Mouse (Mus musculus) heart, embryonic 16.5 days (tissue): ENCODE measurements at regions not wholly inside any gene's neighbourhood (a gene's known extent, or its start where the extent isn't known, plus 50 kb on each side); places are given as distances from the start of the nearest gene placed in this dataset.
"Not testable (repeated sequence)": the region's sequence is repeated elsewhere in the genome, so short reads cannot be mapped to it uniquely, and the experiment has no call there.

Experiments used
- ATAC-seq: fragments of 200-750 bp; cut with Nextera tagmentation; replicated peaks from 2 replicates; pipeline ENCODE4 v1.8.0; 2017; ENCODE audit warnings: moderate number of reproducible peaks; ENCODE audit not compliant: insufficient read depth, low FRiP score; ENCODE audit errors: extremely low read depth
- H3K27ac ChIP-seq: fragments of 300-500 bp; sonication (generic); 2 replicates; pipeline ENCODE4 v1.5.1; 2014; ENCODE audit warnings: mild to moderate bottlenecking, low read length, control low read depth, moderate library complexity
- H3K27me3 ChIP-seq: fragments of 300-500 bp; sonication (generic); 2 replicates; pipeline ENCODE4 v1.6.1; 2014; ENCODE audit warnings: low read length, mixed read lengths; ENCODE audit not compliant: control insufficient read depth, insufficient read depth
- H3K36me3 ChIP-seq: fragments of 300-500 bp; sonication (generic); 2 replicates; pipeline ENCODE4 v1.6.1; 2014; ENCODE audit not compliant: control insufficient read depth, insufficient read depth
- H3K4me1 ChIP-seq: fragments of 300-500 bp; sonication (generic); 2 replicates; pipeline ENCODE4 v1.6.1; 2014; ENCODE audit warnings: low read length, mixed read lengths; ENCODE audit not compliant: control insufficient read depth, insufficient read depth
- H3K4me2 ChIP-seq: fragments of 300-500 bp; sonication (generic); 2 replicates; pipeline ENCODE4 v1.6.1; 2014; ENCODE audit warnings: low read depth, mild to moderate bottlenecking, control low read depth, low read length
- H3K4me3 ChIP-seq: fragments of 300-500 bp; sonication (generic); 2 replicates; pipeline ENCODE4 v1.5.1; 2014; ENCODE audit warnings: mild to moderate bottlenecking, control low read depth, low read length
- H3K9ac ChIP-seq: fragments of 300-500 bp; sonication (generic); 2 replicates; pipeline ENCODE4 v1.6.1; 2014; ENCODE audit warnings: low read length, control low read depth
- H3K9me3 ChIP-seq: fragments of 300-500 bp; sonication (generic); replicated peaks from 2 replicates; pipeline ENCODE4 v1.6.1; 2016; ENCODE audit warnings: low read length; ENCODE audit not compliant: control insufficient read depth
- WGBS: fragments of 180-500 bp; shearing (Covaris S2); extraction: QIAGEN DNeasy Blood & Tissue Kit; methylation state at CpG from one replicate; pipeline ENCODE4 v1.1.7; 2014; 5-methylcytosine and 5-hydroxymethylcytosine counted together

GRCm38 (mm10) chr11:8773862-8774261 lies 109.5 kb upstream of the Tns3 start:
- H3K27ac ChIP-seq = no peak overlapping the region
- H3K9ac ChIP-seq = no peak overlapping the region
- peaks cover 3% of the 10 kb centered on the region; the same call in 1 of the 2 replicates for H3K9me3 ChIP-seq
- H3K36me3 ChIP-seq = no peaks in the 10 kb centered on the region
- H3K4me3 ChIP-seq = no peak overlapping the region
- peaks cover 5% of the 10 kb centered on the region for H3K4me1 ChIP-seq
- H3K27me3 ChIP-seq = no peaks in the 10 kb centered on the region; the same call in 1 of the 2 replicates
- no peak overlapping the region for H3K4me2 ChIP-seq
- 68% methylated on average over 6 of the region's 6 CpGs for WGBS
- no peak for ATAC-seq

GRCm38 (mm10) chr11:8773260-8773659 lies 108.9 kb upstream of the Tns3 start:
- H3K9me3 ChIP-seq = peaks cover 3% of the 10 kb centered on the region; the same call in 1 of the 2 replicates
- no peak overlapping the region for H3K4me2 ChIP-seq
- no peak for ATAC-seq
- no peak overlapping the region for H3K27ac ChIP-seq
- no peaks in the 10 kb centered on the region for H3K36me3 ChIP-seq
- H3K27me3 ChIP-seq = no peaks in the 10 kb centered on the region; the same call in 1 of the 2 replicates
- WGBS = 71% methylated on average over 11 of the region's 11 CpGs
- H3K4me1 ChIP-seq = peaks cover 5% of the 10 kb centered on the region
- H3K9ac ChIP-seq = no peak overlapping the region
- no peak overlapping the region for H3K4me3 ChIP-seq

DNA sequence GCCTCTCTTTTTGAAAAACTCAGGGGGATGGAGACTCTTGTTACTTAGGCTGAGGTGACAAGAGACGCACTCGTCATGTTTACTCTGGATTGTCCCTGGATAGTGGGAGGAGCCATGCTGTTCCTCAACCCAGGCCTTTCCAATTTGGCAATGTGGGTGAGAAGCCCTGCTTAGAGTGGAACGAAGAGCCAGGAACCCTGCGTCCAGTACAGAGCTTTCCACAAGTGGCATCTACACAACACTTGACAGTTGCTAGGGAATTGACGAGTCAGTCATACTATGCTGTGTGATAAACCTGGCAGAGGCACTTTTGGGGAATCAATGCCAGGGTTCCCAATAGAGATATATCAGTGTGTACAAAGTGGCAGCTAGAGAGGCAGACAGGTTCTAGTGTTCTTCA lies 108.2 kb upstream of the Tns3 start:
- H3K4me3 ChIP-seq = no peak overlapping the region
- no peaks in the 10 kb centered on the region for H3K36me3 ChIP-seq
- peak overlapping the region; percentile 23 for H3K4me2 ChIP-seq
- WGBS = 34% methylated on average over 5 of the region's 5 CpGs
- no peak overlapping the region for H3K9ac ChIP-seq
- peaks cover 5% of the 10 kb centered on the region for H3K4me1 ChIP-seq
- H3K27ac ChIP-seq = no peak overlapping the region
- no peaks in the 10 kb centered on the region for H3K9me3 ChIP-seq
- H3K27me3 ChIP-seq = no peaks in the 10 kb centered on the region; the same call in 1 of the 2 replicates
- peak; percentile 69; the same call in 1 of the 2 replicates for ATAC-seq

- not testable (repeated sequence) for H3K9ac ChIP-seq, H3K36me3 ChIP-seq, H3K4me2 ChIP-seq, H3K4me3 ChIP-seq, ATAC-seq, H3K9me3 ChIP-seq, H3K27ac ChIP-seq, H3K27me3 ChIP-seq, H3K4me1 ChIP-seq
- WGBS = 71% methylated on average over 1 of the region's 1 CpGs
Measured at GRCm38 (mm10) chr11:8768706-8769105, 104.4 kb upstream of the Tns3 start.

GRCm38 (mm10) chr11:8765541-8765885 lies 101.2 kb upstream of the Tns3 start:
- H3K4me1 ChIP-seq = no peaks in the 10 kb centered on the region
- H3K9me3 ChIP-seq = no peaks in the 10 kb centered on the region
- H3K27ac ChIP-seq = no peak overlapping the region
- no peak overlapping the region for H3K4me2 ChIP-seq
- no peaks in the 10 kb centered on the region for H3K27me3 ChIP-seq
- no peak for ATAC-seq
- no peaks in the 10 kb centered on the region for H3K36me3 ChIP-seq
- H3K9ac ChIP-seq = no peak overlapping the region
- no peak overlapping the region for H3K4me3 ChIP-seq
- 74% methylated on average over 1 of the region's 1 CpGs for whole genome bisulfite sequencing

DNA sequence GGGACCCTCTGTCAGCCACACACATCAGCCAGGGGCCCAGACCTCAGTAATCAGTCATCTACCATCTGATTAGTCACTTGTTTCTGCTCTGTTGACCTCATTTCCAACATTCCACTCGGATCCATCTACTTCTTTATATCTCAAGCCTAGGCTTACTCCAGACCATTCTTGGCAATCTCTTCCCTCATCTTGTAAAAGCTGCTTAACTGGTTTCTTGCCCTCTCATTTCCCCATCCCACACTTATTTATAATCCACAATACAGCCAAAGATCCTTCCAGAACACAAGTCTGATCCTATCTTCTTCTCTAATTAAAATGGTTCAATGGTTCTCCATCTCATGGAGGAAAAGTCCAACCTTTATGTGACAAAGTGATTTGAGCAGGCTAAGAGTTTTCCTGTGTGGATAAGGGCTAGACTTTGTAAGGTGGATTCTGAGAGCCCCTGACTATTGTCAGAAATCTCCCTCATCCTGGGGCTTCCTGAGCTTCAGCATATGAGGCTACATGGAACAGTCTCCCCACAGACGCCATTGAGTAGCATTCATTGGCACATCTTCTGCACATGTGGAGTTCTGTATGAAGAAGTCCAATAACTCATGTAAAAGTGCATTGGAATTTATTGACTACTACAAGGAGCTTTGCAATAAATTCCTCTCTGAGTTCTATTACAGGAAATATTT lies 100.7 kb upstream of the Tns3 start:
- Histone ChIP-seq H3K36me3 (no peaks in the 10 kb centered on the region), H3K4me3 (no peak overlapping the region), H3K27ac (no peak overlapping the region), H3K27me3 (no peaks in the 10 kb centered on the region), H3K9ac (no peak overlapping the region), H3K9me3 (no peaks in the 10 kb centered on the region), H3K4me2 (no peak overlapping the region), H3K4me1 (no peaks in the 10 kb centered on the region)
- no peak for ATAC-seq
- WGBS = 89% methylated on average over 2 of the region's 2 CpGs

DNA sequence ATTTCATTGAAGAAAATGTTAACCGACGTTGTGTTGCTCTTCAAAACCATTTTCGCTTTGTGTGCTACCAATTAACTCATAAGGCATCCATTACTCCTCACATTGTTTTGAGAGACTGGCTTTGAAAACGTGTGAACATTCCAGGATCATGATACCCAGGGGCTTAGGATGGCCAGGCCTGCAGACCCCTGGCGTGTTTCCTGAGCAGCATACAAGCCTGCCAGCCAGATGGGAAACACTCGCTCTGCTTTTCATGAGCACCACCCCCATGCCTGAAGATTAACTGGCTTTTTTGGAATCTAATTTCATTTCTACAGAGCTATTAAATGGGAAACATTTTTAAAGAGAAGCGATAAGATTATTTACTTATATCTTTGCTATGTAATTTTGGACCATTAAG lies 99.1 kb upstream of the Tns3 start:
- 71% methylated on average over 7 of the region's 7 CpGs for WGBS
- no peak overlapping the region for H3K4me2 ChIP-seq
- H3K4me3 ChIP-seq = no peak overlapping the region
- H3K36me3 ChIP-seq = no peaks in the 10 kb centered on the region
- no peaks in the 10 kb centered on the region for H3K9me3 ChIP-seq
- H3K27ac ChIP-seq = no peak overlapping the region
- no peak overlapping the region for H3K9ac ChIP-seq
- H3K27me3 ChIP-seq = no peaks in the 10 kb centered on the region
- H3K4me1 ChIP-seq = no peaks in the 10 kb centered on the region
- ATAC-seq = no peak

GRCm38 (mm10) chr11:8762133-8762532 lies 97.8 kb upstream of the Tns3 start:
- ATAC-seq = no peak
- Histone ChIP-seq H3K27me3 (no peaks in the 10 kb centered on the region), H3K4me1 (no peaks in the 10 kb centered on the region), H3K9ac (no peak overlapping the region), H3K4me3 (no peak overlapping the region), H3K27ac (no peak overlapping the region), H3K36me3 (no peaks in the 10 kb centered on the region), H3K9me3 (no peaks in the 10 kb centered on the region), H3K4me2 (no peak overlapping the region)
- WGBS = 75% methylated on average over 2 of the region's 2 CpGs

- Histone ChIP-seq H3K27ac (no peak overlapping the region), H3K4me3 (no peak overlapping the region), H3K36me3 (no peaks in the 10 kb centered on the region), H3K4me1 (no peaks in the 10 kb centered on the region), H3K27me3 (no peaks in the 10 kb centered on the region), H3K4me2 (no peak overlapping the region), H3K9me3 (no peaks in the 10 kb centered on the region), H3K9ac (no peak overlapping the region)
- no peak for ATAC-seq
Measured at GRCm38 (mm10) chr11:8761626-8762025, 97.3 kb upstream of the Tns3 start.
